Comparison of ENCODE assay signal across 8 mouse cellular contexts in the genomic region with DNA sequence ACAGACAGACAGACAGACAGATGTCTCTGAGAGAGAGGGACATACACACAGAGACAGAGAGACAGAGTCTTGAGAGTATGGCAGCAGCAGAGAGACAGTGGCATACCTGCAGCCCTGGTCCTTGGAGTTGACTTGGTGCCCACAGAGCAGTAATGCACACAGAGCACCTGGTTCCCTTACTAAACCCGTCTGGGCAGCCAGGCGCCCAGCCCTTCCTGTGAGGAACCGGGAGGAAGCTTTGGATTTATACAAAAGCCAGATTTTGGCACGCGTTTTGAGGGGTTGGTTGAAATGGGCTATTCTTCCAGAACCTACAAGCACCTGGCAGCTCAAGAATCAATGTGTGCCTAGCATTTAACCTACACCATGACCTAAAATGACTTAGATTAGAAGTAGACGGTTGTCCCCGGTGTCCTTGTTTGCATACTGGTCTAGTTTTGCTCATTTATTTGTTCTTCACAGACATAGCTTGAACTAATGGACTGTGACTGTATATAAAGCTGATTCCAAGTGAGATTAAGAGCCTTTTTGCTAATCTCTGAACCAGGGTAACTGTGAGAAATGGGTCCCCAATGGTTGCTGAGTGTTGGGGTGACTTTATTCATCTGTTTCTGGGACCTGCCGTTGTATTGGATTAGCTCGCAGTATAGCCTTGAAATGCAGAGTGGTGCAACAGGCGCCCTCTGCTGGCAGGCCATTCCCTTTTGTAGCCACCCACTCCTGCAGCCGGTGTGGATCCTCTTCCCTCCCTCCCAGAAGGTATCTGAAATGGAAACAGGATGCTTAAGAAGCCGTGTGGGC.
A peak's percentile ranks its signal among the peaks of the same experiment; 100 is the strongest.
DNase-seq lines count a peak whose midpoint lies in the region; ATAC-seq and TF ChIP-seq lines count a peak whose summit lies in the region.

No protein-coding gene starts in this region.

- peak; percentile 96 for TF ChIP-seq CTCF in midbrain, postnatal 0 days (IDR thresholded peaks at IDR 0.05)

- peak; percentile 73; the same call in 1 of the 2 replicates for ATAC-seq in midbrain, postnatal 0 days (ENCODE audit: low FRiP score)

- H3K36me3 ChIP-seq in limb, embryonic 10.5 days, result no peaks in the 10 kb centered on the region
- no peaks in the 10 kb centered on the region for H3K36me3 ChIP-seq in midbrain, postnatal 0 days (ENCODE audit: insufficient read depth, low read length)

- no peaks in the 10 kb centered on the region for H3K9me3 ChIP-seq in limb, embryonic 10.5 days (replicated peaks)
- no peaks in the 10 kb centered on the region for H3K9me3 ChIP-seq in midbrain, postnatal 0 days (ENCODE audit: low read length)

- WGBS in limb, embryonic 10.5 days, result 55% methylated on average over 12 of the region's 12 CpGs
- 34% methylated on average over 12 of the region's 12 CpGs for WGBS in midbrain, postnatal 0 days

- no peak overlapping the region for H3K4me2 ChIP-seq in midbrain, postnatal 0 days (ENCODE audit: low read depth, low read length, poor library complexity, severe bottlenecking)

- DNase-seq in 3T3-L1 (ENCODE audit: low read depth, low spot score), result peak; percentile 88
- DNase-seq in adrenal gland, postnatal 14 days, result peak; percentile 91
- peak; percentile 74 for DNase-seq in embryo, embryonic 9.5 days (ENCODE audit: extremely low spot score)
- DNase-seq in heart, adult 18-20 months, result peak; percentile 80 to 91
- DNase-seq in kidney, adult 18-20 months, result peak; percentile 89
- peak; percentile 89 for DNase-seq in limb, embryonic 10.5 days (ENCODE audit: low spot score)
- DNase-seq in midbrain, postnatal 0 days (ENCODE audit: low spot score), result peak; percentile 84
- peak; percentile 55 to 73 for DNase-seq in spleen, postnatal 14 days (ENCODE audit: low spot score in 2 of 2)

- peaks cover 46% of the 10 kb centered on the region for H3K4me1 ChIP-seq in limb, embryonic 10.5 days
- H3K4me1 ChIP-seq in midbrain, postnatal 0 days (ENCODE audit: insufficient read depth, low read length), result peaks cover 4% of the 10 kb centered on the region; the same call in 1 of the 2 replicates

- no peak overlapping the region for H3K4me3 ChIP-seq in limb, embryonic 10.5 days
- H3K4me3 ChIP-seq in midbrain, postnatal 0 days (ENCODE audit: low read depth, low read length), result no peak overlapping the region

- no peak overlapping the region for H3K9ac ChIP-seq in midbrain, postnatal 0 days (replicated peaks; ENCODE audit: low read length, poor library complexity, severe bottlenecking)

- no peak overlapping the region for H3K27ac ChIP-seq in limb, embryonic 10.5 days
- no peak overlapping the region for H3K27ac ChIP-seq in midbrain, postnatal 0 days (ENCODE audit: low read depth, low read length)

- H3K27me3 ChIP-seq in limb, embryonic 10.5 days (ENCODE audit: low read depth, poor library complexity, severe bottlenecking), result no peaks in the 10 kb centered on the region
- H3K27me3 ChIP-seq in midbrain, postnatal 0 days (ENCODE audit: insufficient read depth, low read length), result no peaks in the 10 kb centered on the region
